Mouse (Mus musculus) spleen, adult 2 months (tissue): ENCODE measurements around the gene Mfap2.

Experiments used
- CTCF ChIP-seq: fragments of 200-500 bp; IDR thresholded peaks from 2 replicates; pipeline ENCODE4 v1.5.1; 2011; ENCODE audit warnings: mild to moderate bottlenecking, inconsistent platforms; ENCODE audit not compliant: insufficient read depth, insufficient read length, insufficient replicate concordance; ENCODE audit errors: extremely low read depth
- POLR2A ChIP-seq: fragments of 200-500 bp; IDR thresholded peaks from 2 replicates; pipeline ENCODE4 v1.6.1; 2011; ENCODE audit warnings: low read depth, low read length, inconsistent platforms

- TF ChIP-seq CTCF (peak; percentile 98), POLR2A (no peak)
These were observed 54.9 kb downstream of the Mfap2 start for GRCm38 (mm10) chr4:141065123-141065522.
